Mouse (Mus musculus) B cell, adult (primary cell): ENCODE results near the gene Clec4b2. TPM values are rescaled to one million over a fixed set of nuclear protein-coding genes. Genes with fewer than 3 reads are reported as not detected.

ENCODE experiments used
- total RNA-seq: library from RNA; stranded (reverse); gene quantifications from 4 replicates; pipeline ENCODE4 v1.2.4, GENCODE M21; 2023; ENCODE audit not compliant: inconsistent age

Gene Clec4b2
- total RNA-seq: not detected in 4 replicates

DNA sequence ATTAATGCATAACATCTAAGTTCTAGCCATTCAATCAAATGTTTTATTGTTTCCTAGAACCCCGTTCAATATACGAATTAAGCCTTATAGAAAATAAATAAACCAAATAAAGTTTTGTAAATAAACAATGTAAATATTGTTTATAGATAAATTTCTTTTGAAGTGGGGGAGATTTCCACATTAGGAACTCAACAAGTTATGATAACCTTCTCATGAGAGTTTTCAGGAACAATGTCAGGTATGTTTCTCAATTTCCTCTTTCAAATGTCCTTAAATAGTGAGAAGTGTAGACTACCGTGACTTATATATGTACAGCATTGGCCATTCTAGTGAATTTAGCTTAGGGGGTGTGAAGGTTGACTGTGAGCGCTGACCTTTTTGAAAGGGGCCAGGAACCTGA lies at the start of gene Clec4b2:
Gene Clec4b2, plus strand, starts transcription at position 301 of the 400 bp plus-strand sequence.

DNA sequence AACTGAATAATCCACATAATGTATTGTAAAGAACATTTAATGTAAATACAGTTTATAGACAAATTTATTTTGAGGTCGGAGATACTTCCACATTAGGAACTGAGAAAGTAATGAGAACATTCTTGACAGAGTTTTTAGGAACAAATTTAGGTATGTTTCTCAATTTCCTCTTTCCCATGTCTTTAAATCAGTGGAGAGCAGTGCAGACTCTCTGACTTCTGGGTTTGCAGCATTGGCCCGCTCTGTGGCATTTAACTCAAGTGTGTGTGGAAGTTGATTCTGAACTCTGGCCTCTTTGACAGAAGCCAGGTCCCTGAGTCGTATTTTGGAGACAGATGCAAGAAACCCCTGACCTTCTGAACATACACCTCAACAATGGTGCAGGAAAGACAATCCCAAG lies 57.0 kb downstream of the Clec4b2 start, which contains the start of gene Clec4n:
Gene Clec4n, plus strand, starts transcription at position 200 of the 400 bp plus-strand sequence.

Other genes with a start within 250 kb of the Clec4b2 start
- gene Clec4a3, start 220.4 kb upstream of the Clec4b2 start, total RNA-seq: 3.7 to 7.1 TPM (median 4.7 TPM) in 4 replicates
- gene Clec4a4, start 182.5 kb upstream of the Clec4b2 start, total RNA-seq: 0.71 TPM in 1 of 4 replicates, not detected in the others
- not detected in 4 replicates for gene Clec4b1, start 122.9 kb upstream of the Clec4b2 start, total RNA-seq
- gene Clec4a2, start 66.5 kb upstream of the Clec4b2 start, total RNA-seq: 1.3 to 1.8 TPM (median 1.6 TPM) in 4 replicates
- gene Clec4n, start 57.0 kb downstream of the Clec4b2 start, total RNA-seq: 0.45 to 2.1 TPM (median 1.4 TPM) in 4 replicates
- not detected in 4 replicates for gene Clec4d, start 89.2 kb downstream of the Clec4b2 start, total RNA-seq
- gene Clec4e, start 117.0 kb downstream of the Clec4b2 start, total RNA-seq: not detected in 4 replicates
- not detected in 4 replicates for gene Vmn2r19, start 135.4 kb downstream of the Clec4b2 start, total RNA-seq
- not detected in 4 replicates for gene Vmn2r20, start 245.2 kb downstream of the Clec4b2 start, total RNA-seq